Mouse (Mus musculus) brain, embryonic 18.5 days (tissue): ENCODE data around the gene Idh3a.

Source experiments
- DNase-seq: peaks from one replicate; pipeline ENCODE4 v3.0.0-alpha.2; 2012; ENCODE audit warnings: low read depth, low spot score

The Idh3a gene

DNA sequence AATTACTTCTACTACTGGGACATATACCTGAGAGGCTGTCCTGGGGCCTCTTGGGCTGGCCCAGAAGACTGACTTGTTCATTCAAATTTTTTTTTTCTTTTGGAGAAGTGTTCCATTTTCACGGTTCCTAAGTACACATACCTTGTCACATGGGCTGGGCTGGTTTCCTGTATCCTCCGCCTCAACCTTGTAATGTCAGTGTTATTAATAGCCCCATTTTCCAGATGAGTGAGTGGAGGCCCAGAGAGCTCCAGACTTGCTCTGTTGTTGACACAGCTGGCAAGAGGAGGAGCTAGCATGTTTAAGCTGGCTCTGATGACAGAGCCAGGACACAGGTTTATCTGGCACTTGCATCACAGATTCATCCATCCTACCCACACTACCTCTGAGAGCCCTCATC, 61.3 kb downstream of the Idh3a start:
- DNase-seq, result no peak

DNA sequence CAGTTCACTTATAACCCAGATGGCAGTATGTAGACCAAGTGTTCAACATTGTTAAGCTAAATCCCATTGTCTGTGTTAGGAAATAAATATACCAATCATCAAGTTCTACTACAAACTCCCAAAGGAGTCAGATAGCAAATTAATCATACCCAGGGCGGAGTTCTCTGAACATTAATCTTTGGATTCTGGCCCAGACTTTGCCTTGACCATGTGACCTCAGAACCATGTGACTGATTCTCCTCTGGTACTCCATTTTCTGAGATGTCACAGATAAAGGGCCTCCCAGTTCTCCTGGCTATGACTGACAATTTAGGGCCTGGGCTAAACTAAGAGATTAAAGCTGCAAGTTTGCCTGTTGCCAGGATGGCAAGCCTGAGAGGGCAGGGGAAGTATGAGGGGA, 63.2 kb downstream of the Idh3a start:
- no peak for DNase-seq

DNA sequence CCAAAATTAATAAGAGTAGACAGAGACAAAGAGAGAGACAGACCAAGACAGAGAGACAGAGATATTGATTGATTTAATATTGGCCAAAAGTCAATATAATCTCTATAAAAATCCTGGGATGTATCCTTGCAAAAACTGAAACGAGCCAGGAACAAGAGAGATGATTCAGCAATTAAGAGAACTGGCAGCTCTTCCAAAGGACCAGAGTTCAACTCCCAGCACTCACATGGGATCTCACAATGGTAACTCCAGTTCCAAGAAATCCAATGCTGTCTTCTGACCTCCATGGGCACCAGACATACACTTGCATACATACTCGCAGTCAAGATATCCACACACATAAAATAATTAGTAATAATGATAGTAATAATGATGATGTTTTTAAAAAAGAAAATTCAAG, 66.6 kb downstream of the Idh3a start:
- no peak for DNase-seq
